Mouse (Mus musculus) stomach, postnatal 0 days (tissue): ENCODE measurements at regions not wholly inside any gene's neighbourhood (a gene's known extent, or its start where the extent isn't known, plus 50 kb on each side); places are given as distances from the start of the nearest gene placed in this dataset.

Experiments
- CTCF ChIP-seq: IDR thresholded peaks from 2 replicates; pipeline ENCODE4 v1.5.1; 2016; ENCODE audit warnings: antibody characterized with exemption, low read depth, mild to moderate bottlenecking, moderate library complexity
- EP300 ChIP-seq: optimal IDR thresholded peaks from 2 replicates; pipeline ENCODE3; 2016; ENCODE audit warnings: antibody characterized with exemption

- no peak for TF ChIP-seq CTCF
- TF ChIP-seq EP300, result no peak
Observed at GRCm38 (mm10) chr14:46646673-46647318, 113.5 kb upstream of the Cdkn3 start.
